Mouse (Mus musculus) olfactory bulb, adult 2 months (tissue): ENCODE measurements at regions not wholly inside any gene's neighbourhood (a gene's known extent, or its start where the extent isn't known, plus 50 kb on each side); places are given as distances from the start of the nearest gene placed in this dataset.

Experiments
- CTCF ChIP-seq: fragments of 200-500 bp; IDR thresholded peaks from 2 replicates; pipeline ENCODE4 v1.5.1; 2012; ENCODE audit warnings: low read depth, mild to moderate bottlenecking, low read length, moderate library complexity; ENCODE audit not compliant: insufficient read depth
- POLR2A ChIP-seq: fragments of 200-500 bp; IDR thresholded peaks from 2 replicates; pipeline ENCODE4 v1.6.1; 2012; ENCODE audit warnings: mild to moderate bottlenecking, low read depth, low read length, moderate library complexity; ENCODE audit not compliant: insufficient read depth

GRCm38 (mm10) chr12:12508487-12509125, 246.7 kb downstream of the Fam49a start:
- no peak for TF ChIP-seq POLR2A
- TF ChIP-seq CTCF = no peak
